10 mouse cellular contexts compared by ENCODE assay signal in the genomic region with DNA sequence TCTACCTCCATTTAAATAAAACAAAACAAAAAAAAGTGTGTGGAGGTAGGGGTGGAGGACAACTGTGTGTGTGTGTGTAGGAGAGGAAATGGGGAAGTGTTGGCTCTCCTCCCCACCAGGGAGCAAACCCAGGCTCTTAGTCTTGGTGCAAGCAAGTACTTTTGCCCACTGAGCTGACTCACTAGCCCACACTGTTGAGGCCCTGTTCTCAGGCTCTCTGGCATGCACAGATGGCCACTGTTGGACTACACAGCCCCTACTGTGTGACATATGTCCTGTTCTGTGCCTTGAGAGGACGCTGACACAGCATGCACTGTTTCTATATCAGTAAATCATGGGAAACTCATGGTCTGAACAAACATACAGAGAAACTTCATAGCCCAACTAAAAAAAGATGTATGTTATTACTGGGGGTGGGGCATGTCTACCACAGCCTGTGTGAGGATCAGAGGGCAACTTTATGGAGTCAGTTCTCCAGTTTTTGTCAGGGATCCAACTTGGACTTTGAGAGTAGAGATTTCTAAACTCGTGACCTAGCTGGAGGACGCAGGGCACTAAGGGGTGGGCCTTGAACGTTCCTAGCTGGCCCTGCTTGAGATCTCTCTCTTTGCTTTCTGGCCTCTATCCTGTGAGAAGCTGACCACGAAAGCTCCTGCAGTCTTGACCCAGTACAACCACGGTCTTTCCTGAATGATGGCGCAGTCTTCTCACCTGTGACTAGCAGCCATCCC. TPM values are rescaled to one million over a fixed set of nuclear protein-coding genes. Genes with fewer than 3 reads are reported as not detected.
A peak's percentile ranks its signal among the peaks of the same experiment; 100 is the strongest.
DNase-seq lines count a peak whose midpoint lies in the region; ATAC-seq and TF ChIP-seq lines count a peak whose summit lies in the region.
"Had no signal": no experiment of that assay in that cellular context is flagged by ENCODE, and none has a peak within 500 bp of the region (broad histone marks: within the 10 kb centered on the region; RNA-seq: fewer than 3 reads in every experiment).

No protein-coding gene starts in this region.

- H3K9me3 ChIP-seq in lung, embryonic 14.5 days (ENCODE audit: low read depth, low read length), result no peaks in the 10 kb centered on the region
- H3K9me3 ChIP-seq in intestine, postnatal 0 days (ENCODE audit: control insufficient read depth), result no peaks in the 10 kb centered on the region
- H3K9me3 ChIP-seq in heart, embryonic 11.5 days (replicated peaks; ENCODE audit: control insufficient read depth, low read length), result no peaks in the 10 kb centered on the region

- DNase-seq in adrenal gland, postnatal 10 days, result peak; percentile 59
- no peak for DNase-seq in adrenal gland, postnatal 14 days
- peak; percentile 55 for DNase-seq in lung, embryonic 14.5 days
- no peak for DNase-seq in lung, postnatal 4 days
- no peak for DNase-seq in retina, postnatal 1 day

- no peak overlapping the region for H3K9ac ChIP-seq in lung, embryonic 14.5 days
- H3K9ac ChIP-seq in intestine, postnatal 0 days (ENCODE audit: low read depth, low read length), result no peak overlapping the region
- no peak overlapping the region for H3K9ac ChIP-seq in heart, embryonic 11.5 days (ENCODE audit: low read depth, low read length)

- H3K36me3 ChIP-seq in lung, embryonic 14.5 days (ENCODE audit: insufficient read depth), result peaks cover 70% of the 10 kb centered on the region
- H3K36me3 ChIP-seq in intestine, postnatal 0 days (ENCODE audit: control insufficient read depth, insufficient read depth), result peaks cover 53% of the 10 kb centered on the region
- peaks cover 43% of the 10 kb centered on the region for H3K36me3 ChIP-seq in small intestine, adult 2 months (ENCODE audit: control insufficient read depth, insufficient read depth, low read length)
- H3K36me3 ChIP-seq in heart, embryonic 11.5 days (ENCODE audit: control insufficient read depth, insufficient read depth, low read length), result peaks cover 44% of the 10 kb centered on the region

- no peak overlapping the region for H3K4me2 ChIP-seq in lung, embryonic 14.5 days
- no peak overlapping the region for H3K4me2 ChIP-seq in intestine, postnatal 0 days (replicated peaks; ENCODE audit: low read depth)
- no peak overlapping the region for H3K4me2 ChIP-seq in heart, embryonic 11.5 days

- H3K4me3 ChIP-seq in lung, embryonic 14.5 days (ENCODE audit: low read depth, low read length), result no peak overlapping the region
- no peak overlapping the region for H3K4me3 ChIP-seq in intestine, postnatal 0 days (ENCODE audit: low read depth, low read length)
- no peak overlapping the region for H3K4me3 ChIP-seq in small intestine, adult 2 months (ENCODE audit: low read depth, low read length)
- H3K4me3 ChIP-seq in heart, embryonic 11.5 days (ENCODE audit: low read depth, low read length), result no peak overlapping the region

- no peaks in the 10 kb centered on the region for H3K4me1 ChIP-seq in lung, embryonic 14.5 days (ENCODE audit: insufficient read depth)
- H3K4me1 ChIP-seq in intestine, postnatal 0 days (replicated peaks; ENCODE audit: control insufficient read depth, insufficient read depth, low read length), result peaks cover 15% of the 10 kb centered on the region; the same call in 1 of the 2 replicates
- H3K4me1 ChIP-seq in small intestine, adult 2 months (ENCODE audit: control insufficient read depth, insufficient read depth, insufficient read length, low read length), result peaks cover 28% of the 10 kb centered on the region
- H3K4me1 ChIP-seq in heart, embryonic 11.5 days (ENCODE audit: control insufficient read depth, insufficient read depth, low read length), result peaks cover 5% of the 10 kb centered on the region

- TF ChIP-seq CTCF in lung, embryonic 14.5 days (IDR thresholded peaks at IDR 0.05; ENCODE audit: low read depth), result no peak
- TF ChIP-seq CTCF in intestine, postnatal 0 days (IDR thresholded peaks at IDR 0.05; ENCODE audit: low read depth), result no peak
- no peak for TF ChIP-seq CTCF in small intestine, adult 2 months (IDR thresholded peaks at IDR 0.05; ENCODE audit: extremely low read depth, insufficient read length, insufficient replicate concordance, low read depth, low read length)

- no peak for ATAC-seq in lung, embryonic 14.5 days (ENCODE audit: insufficient read depth)
- peak; percentile 63 for ATAC-seq in intestine, postnatal 0 days
- no peak for ATAC-seq in heart, embryonic 11.5 days (replicated peaks; ENCODE audit: insufficient number of reproducible peaks, low FRiP score, low TSS enrichment)

- no peaks in the 10 kb centered on the region for H3K27me3 ChIP-seq in lung, embryonic 14.5 days (ENCODE audit: insufficient read depth, low read length)
- no peaks in the 10 kb centered on the region for H3K27me3 ChIP-seq in intestine, postnatal 0 days (replicated peaks; ENCODE audit: control insufficient read depth, insufficient read depth, low read length)
- H3K27me3 ChIP-seq in small intestine, adult 2 months (ENCODE audit: control insufficient read depth, insufficient read depth, low read length), result no peaks in the 10 kb centered on the region
- H3K27me3 ChIP-seq in heart, embryonic 11.5 days (ENCODE audit: control insufficient read depth, insufficient read depth, low read length), result no peaks in the 10 kb centered on the region

- TF ChIP-seq POLR2A in small intestine, adult 2 months (IDR thresholded peaks at IDR 0.05; ENCODE audit: low read depth, low read length), result no peak

- WGBS in lung, embryonic 14.5 days, result 72% methylated on average over 7 of the region's 7 CpGs
- 39% methylated on average over 7 of the region's 7 CpGs for WGBS in intestine, postnatal 0 days
- WGBS in small intestine, adult 2 months, result 22% methylated on average over 7 of the region's 7 CpGs
- 87% methylated on average over 7 of the region's 7 CpGs for WGBS in heart, embryonic 11.5 days (ENCODE audit: insufficient replicate concordance)

- no peak overlapping the region for H3K27ac ChIP-seq in lung, embryonic 14.5 days (ENCODE audit: low read depth)
- peak overlapping the region; percentile 82 for H3K27ac ChIP-seq in intestine, postnatal 0 days (ENCODE audit: low read depth, low read length)
- H3K27ac ChIP-seq in small intestine, adult 2 months (ENCODE audit: insufficient read depth, low read depth, low read length), result peak overlapping the region; percentile 88
- H3K27ac ChIP-seq in heart, embryonic 11.5 days (ENCODE audit: low read depth, low read length), result no peak overlapping the region

RNA-seq across cellular contexts. Expression of gene Ccdc8, which starts 10.9 kb away (rescaled TPM):
- total RNA-seq in adrenal gland, postnatal 10 days (2021), result 10 to 100 TPM; 16.2 to 21.2 TPM
- 18.4 and 20.9 TPM in 2 replicates for total RNA-seq in adrenal gland, postnatal 14 days (2021)
- 27.3 and 29.2 TPM in 2 replicates for polyA plus RNA-seq in lung, embryonic 14.5 days (2014; fragmentation: Nextera tagmentation; extraction: Ambion mirVana)
- 3.6 and 4.0 TPM in 2 replicates for polyA plus RNA-seq in intestine, postnatal 0 days (2015; fragmentation: Nextera tagmentation; extraction: Ambion mirVana)
- polyA plus RNA-seq in small intestine, adult 2 months (2012; rRNA removed), result 0.74 and 0.85 TPM in 2 replicates
- 22.6 and 36.1 TPM in 2 replicates for polyA plus RNA-seq in heart, embryonic 11.5 days (2014; fragmentation: Nextera tagmentation; extraction: Ambion mirVana)
- total RNA-seq: neutrophil, adult 5-6 weeks had no signal

RNA-seq across cellular contexts. Expression of gene Gm42372, which starts 20.5 kb away (rescaled TPM):
- 1 to 10 TPM; 1.3 to 1.8 TPM for total RNA-seq in adrenal gland, postnatal 10 days (2021)
- 1.3 and 1.6 TPM in 2 replicates for total RNA-seq in adrenal gland, postnatal 14 days (2021)
- polyA plus RNA-seq in lung, embryonic 14.5 days (2014; fragmentation: Nextera tagmentation; extraction: Ambion mirVana), result 0.09 and 0.20 TPM in 2 replicates
- polyA plus RNA-seq in intestine, postnatal 0 days (2015; fragmentation: Nextera tagmentation; extraction: Ambion mirVana), result 0.09 and 0.10 TPM in 2 replicates
- polyA plus RNA-seq in small intestine, adult 2 months (2012; rRNA removed), result 0.05 and 0.14 TPM in 2 replicates
- polyA plus RNA-seq in heart, embryonic 11.5 days (2014; fragmentation: Nextera tagmentation; extraction: Ambion mirVana), result 0.20 TPM in 2 replicates

RNA-seq across cellular contexts. Expression of gene Ppp5c, which starts 24.3 kb away (rescaled TPM):
- 10 to 100 TPM; 81.5 to 90.1 TPM for total RNA-seq in adrenal gland, postnatal 10 days (2021)
- 90.9 and 93.2 TPM in 2 replicates for total RNA-seq in adrenal gland, postnatal 14 days (2021)
- polyA plus RNA-seq in lung, embryonic 14.5 days (2014; fragmentation: Nextera tagmentation; extraction: Ambion mirVana), result 103 and 117 TPM in 2 replicates
- polyA plus RNA-seq in intestine, postnatal 0 days (2015; fragmentation: Nextera tagmentation; extraction: Ambion mirVana), result 44.4 and 45.0 TPM in 2 replicates
- polyA plus RNA-seq in small intestine, adult 2 months (2012; rRNA removed), result 121 and 278 TPM in 2 replicates
- polyA plus RNA-seq in heart, embryonic 11.5 days (2014; fragmentation: Nextera tagmentation; extraction: Ambion mirVana), result 87.0 and 95.3 TPM in 2 replicates

RNA-seq across cellular contexts. Expression of gene Pnmal1, which starts 43.9 kb away (rescaled TPM):
- 1 to 10 TPM; 4.5 to 5.1 TPM for total RNA-seq in adrenal gland, postnatal 10 days (2021)
- 4.6 and 5.6 TPM in 2 replicates for total RNA-seq in adrenal gland, postnatal 14 days (2021)
- polyA plus RNA-seq in lung, embryonic 14.5 days (2014; fragmentation: Nextera tagmentation; extraction: Ambion mirVana), result 0.11 and 0.20 TPM in 2 replicates
- 2.0 and 2.2 TPM in 2 replicates for polyA plus RNA-seq in intestine, postnatal 0 days (2015; fragmentation: Nextera tagmentation; extraction: Ambion mirVana)
- 0.04 and 0.09 TPM in 2 replicates for polyA plus RNA-seq in small intestine, adult 2 months (2012; rRNA removed)
- 0.18 and 0.46 TPM in 2 replicates for polyA plus RNA-seq in heart, embryonic 11.5 days (2014; fragmentation: Nextera tagmentation; extraction: Ambion mirVana)
- total RNA-seq: gastrocnemius, postnatal 14 days; neutrophil, adult 5-6 weeks had no signal

RNA-seq across cellular contexts. Expression of gene Hif3a, which starts 58.8 kb away (rescaled TPM):
- 1 to 10 TPM; 4.9 to 6.7 TPM for total RNA-seq in adrenal gland, postnatal 10 days (2021)
- total RNA-seq in adrenal gland, postnatal 14 days (2021), result 5.3 and 7.8 TPM in 2 replicates
- 33.1 and 38.0 TPM in 2 replicates for polyA plus RNA-seq in lung, embryonic 14.5 days (2014; fragmentation: Nextera tagmentation; extraction: Ambion mirVana)
- 15.9 and 18.4 TPM in 2 replicates for polyA plus RNA-seq in intestine, postnatal 0 days (2015; fragmentation: Nextera tagmentation; extraction: Ambion mirVana)
- polyA plus RNA-seq in small intestine, adult 2 months (2012; rRNA removed), result 0.52 and 0.68 TPM in 2 replicates
- polyA plus RNA-seq in heart, embryonic 11.5 days (2014; fragmentation: Nextera tagmentation; extraction: Ambion mirVana), result 31.6 and 37.2 TPM in 2 replicates
- total RNA-seq: neutrophil, adult 5-6 weeks had no signal

Comparison
In these comparisons a context has a peak if more than half of its experiments do, and no peak if none do; other contexts are left out.
1. DNase-seq: peak in adrenal gland, postnatal 10 days (single experiment) and lung, embryonic 14.5 days (single experiment); none in adrenal gland, postnatal 14 days (single experiment), lung, postnatal 4 days (0 of 2) and retina, postnatal 1 day (single experiment).
2. H3K27ac ChIP-seq: peak in intestine, postnatal 0 days (single experiment) and small intestine, adult 2 months (single experiment); none in lung, embryonic 14.5 days (single experiment) and heart, embryonic 11.5 days (single experiment).